Mouse (Mus musculus) heart, adult 2 months (tissue): ENCODE measurements around the gene Kcnj3. TPM values are rescaled to one million over a fixed set of nuclear protein-coding genes. Genes with fewer than 3 reads are reported as not detected.
A peak's percentile ranks its signal among the peaks of the same experiment; 100 is the strongest.

Source experiments
- DNase-seq, 2 experiments: peaks; one replicate each; pipeline ENCODE4 v3.0.0; 2021
- H3K27ac ChIP-seq: fragments of 200-600 bp; 2 replicates; pipeline ENCODE4 v1.8.1; 2022
- H3K27me3 ChIP-seq: fragments of 200-500 bp; 2 replicates; pipeline ENCODE4 v1.6.1; 2012; ENCODE audit warnings: mild to moderate bottlenecking, low read length, inconsistent platforms, mixed read lengths; ENCODE audit not compliant: control insufficient read depth, insufficient read depth
- H3K36me3 ChIP-seq: fragments of 200-500 bp; 2 replicates; pipeline ENCODE4 v1.6.1; 2012; ENCODE audit warnings: low read length, inconsistent platforms; ENCODE audit not compliant: control insufficient read depth, insufficient read depth
- H3K4me1 ChIP-seq: fragments of 200-500 bp; 2 replicates; pipeline ENCODE4 v1.6.1; 2011; ENCODE audit warnings: low read length; ENCODE audit not compliant: control insufficient read depth, insufficient read depth
- H3K4me3 ChIP-seq: fragments of 200-600 bp; 2 replicates; pipeline ENCODE4 v1.8.1; 2022
- H3K79me2 ChIP-seq: fragments of 200-500 bp; replicated peaks from 2 replicates; pipeline ENCODE4 v1.6.1; 2012; ENCODE audit warnings: mild to moderate bottlenecking, inconsistent platforms, low read length, moderate library complexity, mixed read lengths; ENCODE audit not compliant: control insufficient read depth, insufficient read depth
- H3K9ac ChIP-seq: fragments of 200-500 bp; 2 replicates; pipeline ENCODE4 v1.6.1; 2012; ENCODE audit warnings: low read depth, mild to moderate bottlenecking, control low read depth, inconsistent platforms, low read length, mixed read lengths
- CTCF ChIP-seq: fragments of 200-600 bp; IDR thresholded peaks from 2 replicates; pipeline ENCODE4 v1.8.1; 2022; ENCODE audit warnings: antibody characterized with exemption, mild to moderate bottlenecking, moderate library complexity
- EP300 ChIP-seq: fragments of 200-500 bp; IDR thresholded peaks from 2 replicates; pipeline ENCODE4 v1.6.1; 2011; ENCODE audit warnings: low read depth, low read length, control low read depth; ENCODE audit not compliant: insufficient read depth
- POLR2A ChIP-seq: fragments of 200-500 bp; IDR thresholded peaks from 2 replicates; pipeline ENCODE4 v1.6.1; 2011; ENCODE audit warnings: mild to moderate bottlenecking, low read depth, low read length, control low read depth; ENCODE audit not compliant: insufficient read depth
- WGBS: fragments of 180-500 bp; shearing (Covaris S2); methylation state at CpG from one replicate; pipeline ENCODE4 v1.1.7; 2018; 5-methylcytosine and 5-hydroxymethylcytosine counted together
- intact Hi-C: fragments of 180-260 bp; cut with DNase I; formaldehyde crosslinking; loops from one replicate; pipeline ENCODE4 v1.15.1; 2025
- polyA plus RNA-seq: library from polyadenylated mRNA; depleted of rRNA; stranded (reverse); fragments of >200 nt; gene quantifications from 2 replicates; pipeline ENCODE4 v1.2.3, GENCODE M21; 2012
- total RNA-seq, 2 experiments: library from RNA; stranded (reverse); gene quantifications; 2 replicates each; pipeline ENCODE4 v1.2.3; 2021

Kcnj3 gene
- total and polyA plus RNA-seq, 3 experiments: 59.6 to 63.8 (median 61.8) TPM

DNA sequence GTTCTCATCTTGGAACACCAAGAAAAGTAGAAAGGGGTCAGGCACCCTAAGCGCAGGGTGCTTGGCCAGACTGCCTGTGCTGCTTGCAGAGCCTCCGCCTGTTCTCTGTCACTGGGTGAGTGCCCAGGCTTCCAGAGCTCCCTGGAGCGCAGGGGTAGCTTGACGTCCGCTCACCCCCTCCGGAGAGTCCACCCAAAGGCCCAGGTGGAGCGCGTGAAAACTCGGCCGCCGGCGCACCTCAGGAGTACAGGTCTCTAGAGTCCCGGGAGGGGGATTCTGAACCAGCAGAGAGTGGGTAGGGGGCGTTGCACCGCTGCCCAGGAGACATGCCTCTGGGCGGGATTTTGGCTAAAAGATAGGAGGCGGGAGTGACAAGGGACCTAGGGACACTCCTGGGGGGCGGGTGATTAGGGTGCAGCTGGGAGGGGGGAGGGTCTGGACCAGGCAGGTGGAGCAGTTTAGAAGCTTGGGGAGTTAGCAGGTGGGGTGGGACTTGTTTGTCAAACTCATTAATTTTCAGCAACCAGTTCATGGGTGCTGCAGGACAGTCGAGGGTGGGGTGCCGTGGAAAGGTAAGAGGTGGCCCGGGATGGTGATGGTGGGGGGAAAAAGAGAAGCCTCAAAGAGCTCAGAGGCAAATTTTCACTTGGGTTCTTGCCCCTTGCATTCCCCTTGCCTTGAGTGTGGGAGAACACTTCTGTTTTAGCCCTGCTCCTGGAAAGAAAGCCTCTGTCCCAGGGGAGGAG lies 664 bp downstream of the Kcnj3 start:
- no peaks in the 10 kb centered on the region for H3K4me1 ChIP-seq
- WGBS: under 1% methylated on average over 21 of the region's 21 CpGs
- no peak for TF ChIP-seq EP300
- no peak for TF ChIP-seq POLR2A
- TF ChIP-seq CTCF: no peak
- peak overlapping the region; percentile 77 for H3K27ac ChIP-seq
- H3K36me3 ChIP-seq: peaks cover 2% of the 10 kb centered on the region
- no peaks in the 10 kb centered on the region for H3K79me2 ChIP-seq
- peak; percentile 21 to 48 for DNase-seq
- intact Hi-C loops: loop anchor here (5.0 kb wide), 1 partner anchor 46 kb away; no protein-coding TSS in a partner anchor
- H3K27me3 ChIP-seq: no peaks in the 10 kb centered on the region
- peak overlapping the region; percentile 52 for H3K4me3 ChIP-seq
- peak overlapping the region; percentile 39 for H3K9ac ChIP-seq

DNA sequence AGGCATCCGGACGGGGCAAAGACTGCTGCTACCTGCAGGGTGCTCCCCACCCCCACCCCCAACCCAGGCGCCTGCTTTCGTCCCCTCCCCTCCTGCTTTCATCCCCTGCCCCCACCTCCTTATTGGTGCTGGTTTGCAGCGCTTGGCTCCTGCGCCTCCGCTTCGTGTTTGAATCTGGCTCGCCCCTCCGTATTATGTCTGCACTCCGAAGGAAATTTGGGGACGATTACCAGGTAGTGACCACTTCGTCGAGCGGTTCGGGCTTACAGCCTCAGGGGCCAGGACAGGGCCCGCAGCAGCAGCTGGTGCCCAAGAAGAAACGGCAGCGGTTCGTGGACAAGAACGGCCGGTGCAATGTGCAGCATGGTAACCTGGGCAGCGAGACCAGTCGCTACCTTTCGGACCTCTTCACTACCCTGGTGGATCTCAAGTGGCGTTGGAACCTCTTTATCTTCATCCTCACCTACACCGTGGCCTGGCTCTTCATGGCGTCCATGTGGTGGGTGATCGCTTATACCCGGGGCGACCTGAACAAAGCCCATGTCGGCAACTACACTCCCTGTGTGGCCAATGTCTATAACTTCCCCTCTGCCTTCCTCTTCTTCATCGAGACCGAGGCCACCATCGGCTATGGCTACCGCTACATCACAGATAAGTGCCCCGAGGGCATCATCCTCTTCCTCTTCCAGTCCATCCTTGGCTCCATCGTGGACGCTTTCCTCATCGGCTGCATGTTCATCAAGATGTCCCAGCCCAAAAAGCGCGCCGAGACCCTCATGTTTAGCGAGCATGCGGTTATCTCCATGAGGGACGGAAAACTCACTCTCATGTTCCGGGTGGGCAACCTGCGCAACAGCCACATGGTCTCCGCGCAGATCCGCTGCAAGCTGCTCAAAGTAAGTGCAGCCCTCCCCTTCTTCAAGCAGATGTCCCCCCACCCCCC lies 1.5 kb downstream of the Kcnj3 start:
- intact Hi-C loops: loop anchor here (5.0 kb wide), 1 partner anchor 45 kb away; no protein-coding TSS in a partner anchor
- peak overlapping the region; percentile 47 for H3K9ac ChIP-seq
- peak overlapping the region; percentile 77 for H3K27ac ChIP-seq
- DNase-seq: peak; percentile 5 to 25
- TF ChIP-seq EP300 (no peak), POLR2A (no peak), CTCF (no peak)
- no peaks in the 10 kb centered on the region for H3K79me2 ChIP-seq
- 1% methylated on average over 51 of the region's 51 CpGs for WGBS
- H3K4me3 ChIP-seq: peak overlapping the region; percentile 52
- H3K4me1 ChIP-seq: no peaks in the 10 kb centered on the region
- peaks cover 2% of the 10 kb centered on the region for H3K36me3 ChIP-seq
- H3K27me3 ChIP-seq: no peaks in the 10 kb centered on the region

DNA sequence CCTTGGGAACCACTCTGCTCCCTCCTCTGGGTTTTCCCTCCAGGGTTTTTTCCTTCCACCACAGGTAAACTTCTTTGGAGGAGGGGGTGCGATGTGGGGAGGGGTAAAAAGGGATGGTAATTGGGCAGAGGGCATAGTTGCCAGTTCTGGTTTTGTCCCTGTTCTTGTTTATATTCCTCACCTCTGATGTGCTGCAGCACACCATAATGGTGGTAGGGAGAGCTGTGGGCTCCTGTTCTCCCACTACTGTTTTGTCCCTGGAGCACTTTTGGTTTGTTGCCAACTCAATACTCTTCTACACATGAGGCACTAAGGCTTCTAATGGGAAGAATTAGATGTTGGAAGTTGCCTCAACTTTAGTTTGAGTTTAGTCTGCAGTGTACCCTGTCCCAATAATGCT lies 2.2 kb downstream of the Kcnj3 start:
- peak overlapping the region; percentile 36; the same call in 1 of the 2 replicates for H3K4me3 ChIP-seq
- intact Hi-C loops: loop anchor here (5.0 kb wide), 1 partner anchor 44 kb away; no protein-coding TSS in a partner anchor
- WGBS: 14% methylated on average over 1 of the region's 1 CpGs

DNA sequence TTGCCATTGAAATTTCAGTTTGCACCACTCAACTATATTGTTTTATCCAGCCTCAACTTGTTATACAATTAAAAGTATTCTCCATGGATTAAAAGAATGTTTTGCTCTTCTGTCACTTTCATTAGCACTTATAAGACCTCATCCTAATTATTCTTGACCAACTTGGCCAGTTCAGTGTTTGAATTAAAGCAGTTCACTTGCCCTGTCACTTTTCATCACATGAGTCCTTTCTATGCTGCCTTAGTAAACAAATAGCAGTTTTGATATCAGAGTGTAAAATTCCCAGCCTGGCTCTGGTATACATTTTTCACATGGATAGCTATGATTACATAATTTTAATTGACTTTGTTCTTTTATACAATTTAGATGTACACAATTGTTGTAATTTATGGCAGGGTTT lies 3.4 kb downstream of the Kcnj3 start:
- no peaks in the 10 kb centered on the region; the same call in 1 of the 2 replicates for H3K4me1 ChIP-seq
- H3K27me3 ChIP-seq: no peaks in the 10 kb centered on the region
- H3K4me3 ChIP-seq: no peak overlapping the region
- no peak for TF ChIP-seq EP300
- no peak for TF ChIP-seq POLR2A
- TF ChIP-seq CTCF: no peak
- no peaks in the 10 kb centered on the region for H3K79me2 ChIP-seq
- no peak overlapping the region for H3K9ac ChIP-seq
- no peak overlapping the region for H3K27ac ChIP-seq
- intact Hi-C loops: loop anchor here (5.0 kb wide), 1 partner anchor 43 kb away; no protein-coding TSS in a partner anchor
- DNase-seq: no peak
- H3K36me3 ChIP-seq: peaks cover 2% of the 10 kb centered on the region

More for the DNA sequence above, 2.2 kb downstream of the Kcnj3 start:
- Histone ChIP-seq H3K27ac (peak overlapping the region; percentile 2; the same call in 1 of the 2 replicates), H3K9ac (peak overlapping the region; percentile 25; the same call in 1 of the 2 replicates), H3K36me3 (peaks cover 2% of the 10 kb centered on the region), H3K4me1 (no peaks in the 10 kb centered on the region; the same call in 1 of the 2 replicates), H3K79me2 (no peaks in the 10 kb centered on the region), H3K27me3 (no peaks in the 10 kb centered on the region)
- TF ChIP-seq EP300: no peak
- TF ChIP-seq CTCF: no peak
- no peak for TF ChIP-seq POLR2A
- DNase-seq: no peak

DNA sequence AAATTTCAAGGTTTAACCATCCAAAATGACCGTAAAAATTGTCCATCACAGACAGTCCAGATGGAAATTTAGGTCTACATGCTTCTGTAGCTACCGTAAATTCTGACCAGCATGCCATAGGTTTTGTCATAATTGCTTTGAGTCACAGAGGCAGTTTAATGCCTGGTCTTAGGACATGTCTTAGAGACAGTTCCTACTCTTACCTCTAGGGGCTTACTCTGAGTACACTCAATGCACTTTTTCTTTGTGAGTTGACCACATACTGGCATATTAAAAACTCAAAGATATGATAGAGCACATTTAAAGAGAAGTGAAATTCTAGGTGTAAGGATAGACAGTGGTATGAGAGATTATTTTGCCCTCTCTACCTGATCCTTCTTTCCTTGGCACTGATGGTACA lies 6.2 kb downstream of the Kcnj3 start:
- no peak overlapping the region for H3K27ac ChIP-seq
- H3K4me1 ChIP-seq: no peaks in the 10 kb centered on the region; the same call in 1 of the 2 replicates
- H3K4me3 ChIP-seq: no peak overlapping the region
- no peaks in the 10 kb centered on the region for H3K27me3 ChIP-seq
- no peak for DNase-seq
- no peak overlapping the region for H3K9ac ChIP-seq
- no peaks in the 10 kb centered on the region; the same call in 1 of the 2 replicates for H3K36me3 ChIP-seq
- no peaks in the 10 kb centered on the region for H3K79me2 ChIP-seq
- 82% methylated on average over 2 of the region's 2 CpGs for WGBS
- intact Hi-C loops: no loop called here
- TF ChIP-seq CTCF: peak; percentile 50
- no peak for TF ChIP-seq EP300
- no peak for TF ChIP-seq POLR2A
